Mouse (Mus musculus) thymus, adult 2 months (tissue): Measurements from ENCODE around the gene Grip1.

Experiments
- CTCF ChIP-seq: fragments of 200-500 bp; IDR thresholded peaks from 2 replicates; pipeline ENCODE4 v1.5.1; 2012; ENCODE audit warnings: mild to moderate bottlenecking, control low read depth, low read length, moderate library complexity, borderline replicate concordance; ENCODE audit not compliant: control insufficient read depth, poor library complexity, insufficient read depth; ENCODE audit errors: extremely low read depth
- POLR2A ChIP-seq: fragments of 200-500 bp; IDR thresholded peaks from 2 replicates; pipeline ENCODE4 v1.6.1; 2012; ENCODE audit warnings: mild to moderate bottlenecking, low read length, control low read depth, moderate library complexity; ENCODE audit not compliant: control insufficient read depth, poor library complexity, insufficient read depth; ENCODE audit errors: extremely low read depth

DNA sequence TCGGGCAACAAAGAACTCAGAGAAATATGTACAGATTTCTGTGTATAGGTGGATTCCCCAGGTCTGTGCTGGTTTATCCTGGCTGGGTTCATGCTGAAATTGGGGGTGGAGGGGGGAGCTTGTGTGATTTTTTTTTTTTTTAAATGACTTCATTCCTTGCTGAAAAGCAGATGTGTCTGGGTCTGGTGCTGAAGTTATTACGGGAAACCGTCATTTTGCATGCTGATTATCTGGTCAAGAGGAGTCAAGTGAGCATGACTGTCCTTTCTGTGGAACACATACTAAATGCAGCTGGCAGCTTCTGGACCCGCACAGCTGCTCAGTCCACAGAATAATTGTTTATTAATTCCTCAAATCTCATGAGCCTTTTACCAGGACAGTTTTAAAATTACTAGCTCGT lies 366.1 kb downstream of the Grip1 start:
- no peak for TF ChIP-seq POLR2A
- no peak for TF ChIP-seq CTCF
